Mouse (Mus musculus) heart, embryonic 13.5 days (tissue): ENCODE measurements around the gene 1810055G02Rik. TPM values are rescaled to one million over a fixed set of nuclear protein-coding genes. Genes with fewer than 3 reads are reported as not detected.

Experiments used
- ATAC-seq: fragments of 200-750 bp; cut with Nextera tagmentation; 2 replicates; pipeline ENCODE4 v1.8.0; 2017; ENCODE audit warnings: moderate TSS enrichment; ENCODE audit not compliant: insufficient number of reproducible peaks, low FRiP score, low TSS enrichment; ENCODE audit errors: extremely low read depth
- H3K27ac ChIP-seq: fragments of 300-500 bp; sonication (generic); replicated peaks from 2 replicates; pipeline ENCODE4 v1.5.1; 2015; ENCODE audit warnings: moderate library complexity, mild to moderate bottlenecking, inconsistent platforms
- H3K27me3 ChIP-seq: fragments of 300-500 bp; sonication (generic); replicated peaks from 2 replicates; pipeline ENCODE4 v1.6.1; 2015; ENCODE audit warnings: mild to moderate bottlenecking, inconsistent platforms
- H3K36me3 ChIP-seq: fragments of 300-500 bp; sonication (generic); 2 replicates; pipeline ENCODE4 v1.6.1; 2015; ENCODE audit warnings: mild to moderate bottlenecking, inconsistent platforms
- H3K4me1 ChIP-seq: fragments of 300-500 bp; sonication (generic); 2 replicates; pipeline ENCODE4 v1.6.1; 2015; ENCODE audit warnings: inconsistent platforms
- H3K4me2 ChIP-seq: fragments of 300-500 bp; sonication (generic); 2 replicates; pipeline ENCODE4 v1.6.1; 2015; ENCODE audit warnings: inconsistent platforms, mild to moderate bottlenecking, moderate library complexity
- H3K4me3 ChIP-seq: fragments of 300-500 bp; sonication (generic); 2 replicates; pipeline ENCODE4 v1.5.1; 2015; ENCODE audit warnings: moderate library complexity, mild to moderate bottlenecking, inconsistent platforms
- H3K9ac ChIP-seq: fragments of 300-500 bp; sonication (generic); 2 replicates; pipeline ENCODE4 v1.6.1; 2015; ENCODE audit warnings: inconsistent platforms, mild to moderate bottlenecking, moderate library complexity
- H3K9me3 ChIP-seq: fragments of 300-500 bp; sonication (generic); 2 replicates; pipeline ENCODE4 v1.6.1; 2016; ENCODE audit warnings: inconsistent platforms
- WGBS: fragments of 180-500 bp; shearing (Covaris S2); methylation state at CpG from one replicate; pipeline ENCODE4 v1.1.7; 2015; ENCODE audit warnings: mixed read lengths; 5-methylcytosine and 5-hydroxymethylcytosine counted together
- polyA plus RNA-seq: library from polyadenylated mRNA; unstranded; fragments of >200 nt; fragmentation: Nextera tagmentation; extraction: Ambion mirVana; gene quantifications from 2 replicates; pipeline ENCODE4 v1.2.1, GENCODE M21; 2015

Gene 1810055G02Rik
- polyA plus RNA-seq, 1 experiment from 2014 or later = 26.2 TPM

DNA sequence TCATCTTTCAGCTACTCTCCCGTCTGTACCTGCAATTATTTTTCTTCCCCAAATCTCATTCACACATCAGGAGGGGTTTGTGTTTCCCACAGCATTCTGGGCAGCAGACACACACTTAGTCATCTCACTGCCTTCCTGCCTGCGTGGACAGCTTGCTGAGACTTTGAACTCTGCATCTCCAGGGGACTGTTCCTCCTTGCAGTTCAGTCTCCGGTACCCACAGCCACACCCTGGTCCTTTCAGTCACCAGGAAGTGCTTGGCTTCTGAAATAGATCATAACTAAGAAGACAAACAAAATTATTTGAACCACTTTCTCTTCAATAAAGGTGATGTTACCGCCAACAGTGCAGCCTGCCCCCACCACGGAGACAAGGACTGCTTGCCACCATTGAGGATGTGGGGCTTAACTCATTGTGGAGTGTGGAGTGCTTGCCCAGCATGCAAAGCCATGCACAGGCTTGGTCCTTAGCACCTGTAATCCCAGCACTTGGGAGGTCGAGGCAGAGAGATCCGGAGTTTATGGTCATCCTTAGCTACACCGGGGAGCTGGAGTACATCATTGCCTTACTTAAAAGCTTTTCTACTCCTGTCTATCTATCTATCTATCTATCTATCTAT lies 44.6 kb downstream of the 1810055G02Rik start:
- H3K27ac ChIP-seq = no peak overlapping the region
- ATAC-seq = no peak
- 38% methylated on average over 8 of the region's 8 CpGs for WGBS
- no peak overlapping the region for H3K4me3 ChIP-seq
- H3K27me3 ChIP-seq = peaks cover 9% of the 10 kb centered on the region; the same call in 1 of the 2 replicates
- no peaks in the 10 kb centered on the region for H3K4me1 ChIP-seq
- H3K36me3 ChIP-seq = no peaks in the 10 kb centered on the region
- H3K9ac ChIP-seq = no peak overlapping the region
- no peak overlapping the region for H3K4me2 ChIP-seq
- H3K9me3 ChIP-seq = peaks cover 5% of the 10 kb centered on the region; the same call in 1 of the 2 replicates

DNA sequence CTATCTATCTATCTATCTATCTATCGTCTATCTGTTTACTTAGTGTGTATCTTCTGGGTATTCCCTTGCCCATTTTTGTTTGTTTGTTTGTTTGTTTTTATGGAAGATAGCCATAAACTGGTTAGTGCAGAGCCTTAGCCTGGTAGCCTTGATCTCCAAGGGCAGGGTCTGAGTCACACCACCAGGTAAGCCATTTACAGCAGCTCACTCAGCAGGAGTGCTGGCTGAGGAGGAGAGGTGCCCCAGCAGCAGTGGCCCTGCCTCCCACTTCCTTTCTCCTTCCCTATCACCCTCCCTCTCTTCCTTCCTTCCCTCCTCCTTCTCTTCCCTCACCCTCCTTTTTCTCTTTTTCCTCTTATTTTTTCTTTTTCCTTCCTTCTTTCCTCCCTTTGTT lies 45.1 kb downstream of the 1810055G02Rik start:
- H3K27ac ChIP-seq = no peak overlapping the region
- no peaks in the 10 kb centered on the region for H3K36me3 ChIP-seq
- H3K4me2 ChIP-seq = no peak overlapping the region
- H3K9me3 ChIP-seq = peaks cover 5% of the 10 kb centered on the region; the same call in 1 of the 2 replicates
- no peak overlapping the region for H3K9ac ChIP-seq
- no peak overlapping the region for H3K4me3 ChIP-seq
- ATAC-seq = no peak
- 50% methylated on average over 1 of the region's 1 CpGs for WGBS
- H3K27me3 ChIP-seq = peaks cover 9% of the 10 kb centered on the region; the same call in 1 of the 2 replicates
- H3K4me1 ChIP-seq = no peaks in the 10 kb centered on the region

DNA sequence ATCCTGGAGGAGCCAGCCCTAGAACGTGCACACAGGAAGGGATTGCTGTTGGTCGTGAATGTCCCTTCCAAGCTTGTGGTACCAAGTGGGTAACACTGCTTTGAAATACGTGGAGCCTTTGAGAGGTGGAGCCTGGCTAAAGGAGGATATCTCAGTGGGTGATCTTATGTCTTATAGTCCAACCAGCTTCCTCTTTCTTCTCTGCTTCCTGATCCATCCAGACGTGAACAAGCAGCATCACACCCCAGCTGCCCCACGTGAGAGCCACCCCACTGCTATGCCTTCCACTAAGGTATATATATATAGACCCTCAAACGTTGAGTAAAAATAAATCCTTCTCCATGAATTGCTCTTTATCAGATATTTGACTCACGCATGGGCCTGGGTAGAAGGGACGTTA lies 45.6 kb downstream of the 1810055G02Rik start:
- no peak for ATAC-seq
- H3K4me2 ChIP-seq = no peak overlapping the region

DNA sequence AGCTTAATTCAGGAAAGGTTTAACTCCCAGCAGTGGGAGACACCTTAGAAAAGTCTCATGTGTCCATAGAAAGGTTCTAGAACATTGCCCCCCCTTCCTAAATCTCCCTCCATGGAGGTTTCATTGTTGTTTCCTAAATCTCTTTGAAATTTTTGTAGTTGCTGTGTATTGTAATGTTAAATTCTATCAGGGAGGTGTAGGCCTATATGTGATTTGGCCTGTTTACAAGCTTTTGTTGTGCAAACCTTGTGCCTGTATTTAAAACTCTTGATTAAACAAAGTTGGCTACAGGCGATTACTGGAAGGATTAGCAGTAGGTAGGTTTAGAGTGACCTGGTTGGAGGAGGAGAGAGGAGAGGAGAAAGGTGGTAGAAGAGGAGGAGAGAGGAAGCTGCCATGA lies 49.8 kb downstream of the 1810055G02Rik start:
- H3K4me1 ChIP-seq = no peaks in the 10 kb centered on the region
- no peak overlapping the region for H3K9ac ChIP-seq
- H3K9me3 ChIP-seq = no peaks in the 10 kb centered on the region
- ATAC-seq = no peak
- H3K36me3 ChIP-seq = no peaks in the 10 kb centered on the region
- H3K4me2 ChIP-seq = no peak overlapping the region
- 0 out of 2 replicates have a peak, but pooled peaks cover under 1% of the 10 kb centered on the region for H3K27me3 ChIP-seq
- H3K27ac ChIP-seq = no peak overlapping the region
- no peak overlapping the region for H3K4me3 ChIP-seq
- WGBS = 51% methylated on average over 1 of the region's 1 CpGs

More for the DNA sequence above, 45.6 kb downstream of the 1810055G02Rik start:
- WGBS = 41% methylated on average over 8 of the region's 8 CpGs
- Histone ChIP-seq H3K4me3 (no peak overlapping the region), H3K27ac (no peak overlapping the region), H3K36me3 (no peaks in the 10 kb centered on the region), H3K27me3 (peaks cover 9% of the 10 kb centered on the region; the same call in 1 of the 2 replicates), H3K9ac (no peak overlapping the region), H3K9me3 (0 out of 2 replicates have a peak, but pooled peaks cover under 1% of the 10 kb centered on the region), H3K4me1 (no peaks in the 10 kb centered on the region)

DNA sequence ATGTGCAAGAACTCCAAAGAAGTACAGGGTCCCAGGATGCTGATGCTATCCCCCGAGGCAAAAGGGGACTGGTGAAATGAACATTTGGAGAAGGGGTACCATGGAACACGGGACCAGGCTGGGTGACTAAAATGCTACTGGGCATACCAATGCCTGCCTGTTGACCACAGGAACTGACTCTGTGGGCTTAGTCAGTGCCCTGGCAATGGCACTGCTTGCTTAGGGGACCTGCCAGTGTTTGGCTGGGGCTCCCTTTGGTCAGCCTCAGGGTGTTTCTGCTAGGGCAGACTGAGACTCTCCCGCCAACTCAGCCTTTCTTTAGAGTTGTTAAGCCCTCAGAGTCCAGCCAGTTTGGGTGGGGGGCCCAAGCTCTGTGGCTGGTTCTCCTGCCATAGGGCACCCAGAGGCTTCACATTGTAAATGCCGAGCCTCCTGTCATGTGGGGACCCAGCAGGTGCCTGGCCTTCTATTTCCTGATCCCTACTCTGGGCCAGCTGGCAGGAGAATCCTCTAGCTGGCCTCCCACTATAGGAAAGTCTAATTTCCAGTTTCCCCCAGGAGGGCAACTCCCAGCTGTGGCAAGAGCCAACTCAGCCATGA lies 57.2 kb downstream of the 1810055G02Rik start:
- Histone ChIP-seq H3K9me3 (no peaks in the 10 kb centered on the region), H3K36me3 (0 out of 2 replicates have a peak, but pooled peaks cover 5% of the 10 kb centered on the region), H3K27ac (no peak overlapping the region), H3K9ac (no peak overlapping the region), H3K4me1 (peaks cover 21% of the 10 kb centered on the region), H3K27me3 (peaks cover 10% of the 10 kb centered on the region; the same call in 1 of the 2 replicates), H3K4me2 (no peak overlapping the region), H3K4me3 (no peak overlapping the region)
- no peak for ATAC-seq
- WGBS = 66% methylated on average over 4 of the region's 4 CpGs

DNA sequence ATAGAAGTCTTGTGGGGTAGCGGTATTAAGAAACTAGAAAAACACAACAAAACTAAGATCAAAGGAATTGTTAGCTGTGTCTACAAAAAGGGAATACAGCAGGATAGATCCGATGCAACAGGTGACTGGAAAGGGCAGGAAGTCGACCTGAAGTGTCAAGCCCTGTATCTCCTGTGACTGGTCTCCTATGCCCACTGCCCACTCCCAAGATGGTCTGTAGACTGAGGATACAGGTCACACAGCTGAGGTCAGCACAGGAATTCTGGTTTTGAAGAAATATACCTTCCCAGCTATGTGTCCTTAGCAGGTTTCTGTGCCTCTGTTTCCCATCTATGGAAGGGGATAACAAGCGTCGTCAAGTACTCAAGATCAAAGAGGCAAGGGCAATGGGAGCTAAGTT lies 58.3 kb downstream of the 1810055G02Rik start:
- ATAC-seq = no peak
- 0 out of 2 replicates have a peak, but pooled peaks cover 5% of the 10 kb centered on the region for H3K36me3 ChIP-seq
- peaks cover 23% of the 10 kb centered on the region for H3K4me1 ChIP-seq
- no peaks in the 10 kb centered on the region for H3K9me3 ChIP-seq
- H3K4me2 ChIP-seq = peak overlapping the region; percentile 79
- 86% methylated on average over 5 of the region's 5 CpGs for WGBS
- no peak overlapping the region for H3K9ac ChIP-seq
- peaks cover 10% of the 10 kb centered on the region; the same call in 1 of the 2 replicates for H3K27me3 ChIP-seq
- H3K4me3 ChIP-seq = peak overlapping the region; percentile 97; the same call in 1 of the 2 replicates
- H3K27ac ChIP-seq = no peak overlapping the region

DNA sequence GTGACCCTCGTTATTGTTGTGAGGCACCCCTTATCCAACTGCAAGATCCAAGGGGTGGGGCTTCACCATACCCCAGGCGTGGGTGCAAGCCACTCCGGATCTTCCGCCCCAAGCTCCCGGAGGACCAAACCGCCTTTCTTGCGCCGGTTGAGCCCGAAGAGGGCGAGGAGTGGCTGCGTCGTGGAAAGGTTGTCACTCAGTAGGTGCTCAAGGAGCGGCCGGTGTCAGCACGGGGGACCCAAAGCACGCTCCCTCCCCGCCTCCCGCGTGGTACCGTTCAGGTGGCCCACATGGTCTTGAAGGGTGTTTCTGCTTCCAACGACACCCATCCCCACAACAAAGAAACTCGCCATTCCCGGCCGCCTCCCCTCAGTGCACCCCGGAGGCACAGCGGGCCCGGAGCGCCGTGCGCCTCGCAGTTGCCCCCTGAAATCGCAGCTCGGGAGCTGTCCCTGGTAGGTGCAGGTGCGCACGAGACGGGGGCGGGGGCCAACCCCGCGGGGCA lies 59.2 kb downstream of the 1810055G02Rik start, which contains the start of gene Kmt5b:
Kmt5b (plus strand) TSS at position 146 of the 505 bp plus-strand sequence.
- Histone ChIP-seq H3K27me3 (peaks cover 10% of the 10 kb centered on the region; the same call in 1 of the 2 replicates), H3K4me2 (peak within 1 kb of the TSS; percentile 79), H3K9ac (peak within 1 kb of the TSS; percentile 100), H3K36me3 (0 out of 2 replicates have a peak, but pooled peaks cover 5% of the 10 kb centered on the region), H3K9me3 (no peaks in the 10 kb centered on the region), H3K4me1 (peaks cover 23% of the 10 kb centered on the region), H3K27ac (peak within 1 kb of the TSS; percentile 100), H3K4me3 (peak within 1 kb of the TSS; percentile 97)
- WGBS = under 1% methylated on average over 39 of the region's 39 CpGs
- 0 out of 2 replicates have a peak, but pooled peaks have one; percentile 33 for ATAC-seq

Other genes starting within 250 kb of the 1810055G02Rik start
- 42.0 and 46.1 TPM in 2 replicates for gene Ppp6r3, start 132.5 kb upstream of the 1810055G02Rik start, polyA plus RNA-seq
- gene Lrp5, start 21.7 kb upstream of the 1810055G02Rik start, polyA plus RNA-seq = 2.9 and 3.3 TPM in 2 replicates
- 17.7 and 17.9 TPM in 2 replicates for gene Kmt5b, start 59.1 kb downstream of the 1810055G02Rik start, polyA plus RNA-seq
- 22.6 and 23.5 TPM in 2 replicates for gene Chka, start 143.5 kb downstream of the 1810055G02Rik start, polyA plus RNA-seq
- 22.7 and 25.1 TPM in 2 replicates for gene Tcirg1, start 198.8 kb downstream of the 1810055G02Rik start, polyA plus RNA-seq
- 361 and 400 TPM in 2 replicates for gene Ndufs8, start 204.5 kb downstream of the 1810055G02Rik start, polyA plus RNA-seq
- 2.2 and 2.3 TPM in 2 replicates for gene Aldh3b1, start 221.5 kb downstream of the 1810055G02Rik start, polyA plus RNA-seq
- 12.4 and 13.6 TPM in 2 replicates for gene Unc93b1, start 226.9 kb downstream of the 1810055G02Rik start, polyA plus RNA-seq